Mouse (Mus musculus) neural tube, embryonic 13.5 days (tissue): ENCODE measurements at regions not wholly inside any gene's neighbourhood (a gene's known extent, or its start where the extent isn't known, plus 50 kb on each side); places are given as distances from the start of the nearest gene placed in this dataset.
A peak's percentile ranks its signal among the peaks of the same experiment; 100 is the strongest.

Source experiments
- ATAC-seq: fragments of 200-750 bp; cut with Nextera tagmentation; 2 replicates; pipeline ENCODE4 v1.8.0; 2017; ENCODE audit warnings: low read depth, mild to moderate bottlenecking, moderate TSS enrichment, moderate library complexity
- H3K27ac ChIP-seq: fragments of 300-500 bp; sonication (generic); replicated peaks from 2 replicates; pipeline ENCODE4 v1.5.1; 2015; ENCODE audit warnings: moderate library complexity, mild to moderate bottlenecking, inconsistent platforms
- H3K27me3 ChIP-seq: fragments of 300-500 bp; sonication (generic); 2 replicates; pipeline ENCODE4 v1.6.1; 2015; ENCODE audit warnings: mild to moderate bottlenecking, inconsistent platforms
- H3K36me3 ChIP-seq: fragments of 300-500 bp; sonication (generic); 2 replicates; pipeline ENCODE4 v1.6.1; 2015; ENCODE audit warnings: mild to moderate bottlenecking, inconsistent platforms
- H3K4me1 ChIP-seq: fragments of 300-500 bp; sonication (generic); replicated peaks from 2 replicates; pipeline ENCODE4 v1.6.1; 2015; ENCODE audit warnings: inconsistent platforms
- H3K4me2 ChIP-seq: fragments of 300-500 bp; sonication (generic); 2 replicates; pipeline ENCODE4 v1.6.1; 2015; ENCODE audit warnings: inconsistent platforms, mild to moderate bottlenecking, moderate library complexity
- H3K4me3 ChIP-seq: fragments of 300-500 bp; sonication (generic); 2 replicates; pipeline ENCODE4 v1.5.1; 2015; ENCODE audit warnings: mild to moderate bottlenecking, inconsistent platforms
- H3K9ac ChIP-seq: fragments of 300-500 bp; sonication (generic); 2 replicates; pipeline ENCODE4 v1.6.1; 2015; ENCODE audit warnings: moderate library complexity, mild to moderate bottlenecking, inconsistent platforms
- H3K9me3 ChIP-seq: fragments of 300-500 bp; sonication (generic); 2 replicates; pipeline ENCODE4 v1.6.1; 2016; ENCODE audit warnings: inconsistent platforms
- WGBS: fragments of 180-500 bp; shearing (Covaris S2); methylation state at CpG from one replicate; pipeline ENCODE4 v1.1.7; 2015; 5-methylcytosine and 5-hydroxymethylcytosine counted together

DNA sequence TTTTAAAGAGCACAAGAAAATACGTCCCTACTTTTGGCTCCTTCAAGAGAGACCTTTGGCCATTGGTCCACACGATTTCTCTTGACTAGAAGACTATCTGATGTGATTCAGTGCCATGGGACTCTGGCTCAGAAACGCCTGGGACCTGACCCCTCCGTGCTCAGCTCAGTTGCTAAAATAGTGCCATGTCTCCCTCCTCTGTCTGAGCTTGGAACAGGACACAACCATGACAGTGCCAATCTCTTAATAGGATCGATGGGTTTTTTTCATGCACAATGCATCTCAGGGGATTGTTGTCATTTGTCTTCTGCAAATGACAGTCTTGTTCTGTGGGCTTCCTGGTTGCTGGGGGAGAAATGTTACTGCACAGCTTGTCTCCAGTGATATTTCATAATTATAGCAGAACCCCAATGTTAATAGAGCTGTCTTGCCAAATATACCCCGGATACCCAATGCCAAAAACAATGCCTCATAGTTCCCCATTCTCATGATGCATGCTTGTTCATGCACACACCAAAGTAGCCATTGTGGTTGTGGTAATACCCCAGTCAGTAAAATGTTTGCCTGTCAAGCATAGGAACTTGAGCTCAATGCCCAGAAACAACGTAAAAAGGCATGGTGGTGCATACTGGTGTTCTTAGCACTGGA lies 216.7 kb upstream of the Ercc4 start:
- no peaks in the 10 kb centered on the region for H3K9me3 ChIP-seq
- H3K36me3 ChIP-seq = no peaks in the 10 kb centered on the region
- H3K4me2 ChIP-seq = no peak overlapping the region
- no peaks in the 10 kb centered on the region for H3K27me3 ChIP-seq
- ATAC-seq = no peak
- no peak overlapping the region for H3K4me3 ChIP-seq
- H3K27ac ChIP-seq = no peak overlapping the region
- H3K9ac ChIP-seq = no peak overlapping the region
- no peaks in the 10 kb centered on the region for H3K4me1 ChIP-seq
- WGBS = 85% methylated on average over 7 of the region's 7 CpGs

GRCm38 (mm10) chr16:12897267-12897666 lies 212.2 kb upstream of the Ercc4 start:
- no peak overlapping the region for H3K9ac ChIP-seq
- H3K4me1 ChIP-seq = peaks cover 4% of the 10 kb centered on the region; the same call in 1 of the 2 replicates
- H3K36me3 ChIP-seq = no peaks in the 10 kb centered on the region
- no peak overlapping the region for H3K4me3 ChIP-seq
- no peak overlapping the region for H3K27ac ChIP-seq
- no peak for ATAC-seq
- H3K27me3 ChIP-seq = no peaks in the 10 kb centered on the region
- H3K4me2 ChIP-seq = no peak overlapping the region
- WGBS = 79% methylated on average over 1 of the region's 1 CpGs
- H3K9me3 ChIP-seq = peaks cover 8% of the 10 kb centered on the region; the same call in 1 of the 2 replicates

GRCm38 (mm10) chr16:12900670-12901069 lies 208.8 kb upstream of the Ercc4 start:
- Histone ChIP-seq H3K9ac (no peak overlapping the region), H3K27me3 (no peaks in the 10 kb centered on the region), H3K9me3 (peaks cover 8% of the 10 kb centered on the region; the same call in 1 of the 2 replicates), H3K4me1 (peaks cover 4% of the 10 kb centered on the region; the same call in 1 of the 2 replicates), H3K4me3 (no peak overlapping the region), H3K27ac (0 out of 2 replicates have a peak overlapping the region, but pooled peaks have one; percentile 1), H3K4me2 (no peak overlapping the region), H3K36me3 (no peaks in the 10 kb centered on the region)
- no peak for ATAC-seq
- WGBS = 78% methylated on average over 8 of the region's 8 CpGs

GRCm38 (mm10) chr16:12901096-12901995 lies 208.1 kb upstream of the Ercc4 start:
- Histone ChIP-seq H3K4me1 (peaks cover 4% of the 10 kb centered on the region; the same call in 1 of the 2 replicates), H3K36me3 (no peaks in the 10 kb centered on the region), H3K9ac (no peak overlapping the region), H3K27ac (no peak overlapping the region), H3K4me2 (no peak overlapping the region), H3K4me3 (no peak overlapping the region), H3K9me3 (peaks cover 8% of the 10 kb centered on the region; the same call in 1 of the 2 replicates), H3K27me3 (no peaks in the 10 kb centered on the region)
- peak; percentile 69 for ATAC-seq
- 53% methylated on average over 9 of the region's 9 CpGs for WGBS

GRCm38 (mm10) chr16:12901996-12902319 lies 207.5 kb upstream of the Ercc4 start:
- no peak overlapping the region for H3K9ac ChIP-seq
- no peaks in the 10 kb centered on the region for H3K36me3 ChIP-seq
- H3K4me2 ChIP-seq = no peak overlapping the region
- peaks cover 8% of the 10 kb centered on the region; the same call in 1 of the 2 replicates for H3K9me3 ChIP-seq
- H3K27ac ChIP-seq = no peak overlapping the region
- no peak overlapping the region for H3K4me3 ChIP-seq
- ATAC-seq = peak; percentile 11; the same call in 1 of the 2 replicates
- H3K4me1 ChIP-seq = peaks cover 4% of the 10 kb centered on the region; the same call in 1 of the 2 replicates
- H3K27me3 ChIP-seq = no peaks in the 10 kb centered on the region

GRCm38 (mm10) chr16:12903161-12903560 lies 206.3 kb upstream of the Ercc4 start:
- H3K9ac ChIP-seq = no peak overlapping the region
- H3K9me3 ChIP-seq = peaks cover 8% of the 10 kb centered on the region; the same call in 1 of the 2 replicates
- H3K27me3 ChIP-seq = no peaks in the 10 kb centered on the region
- H3K36me3 ChIP-seq = no peaks in the 10 kb centered on the region
- no peak overlapping the region for H3K27ac ChIP-seq
- no peak overlapping the region for H3K4me2 ChIP-seq
- H3K4me3 ChIP-seq = no peak overlapping the region
- ATAC-seq = no peak
- 96% methylated on average over 2 of the region's 2 CpGs for WGBS
- peaks cover 4% of the 10 kb centered on the region; the same call in 1 of the 2 replicates for H3K4me1 ChIP-seq

GRCm38 (mm10) chr16:12904937-12905336 lies 204.5 kb upstream of the Ercc4 start:
- Histone ChIP-seq H3K27ac (no peak overlapping the region), H3K36me3 (no peaks in the 10 kb centered on the region), H3K9ac (no peak overlapping the region), H3K4me3 (no peak overlapping the region), H3K9me3 (no peaks in the 10 kb centered on the region), H3K27me3 (no peaks in the 10 kb centered on the region), H3K4me1 (peaks cover 4% of the 10 kb centered on the region; the same call in 1 of the 2 replicates), H3K4me2 (no peak overlapping the region)
- 66% methylated on average over 1 of the region's 1 CpGs for WGBS
- ATAC-seq = no peak

DNA sequence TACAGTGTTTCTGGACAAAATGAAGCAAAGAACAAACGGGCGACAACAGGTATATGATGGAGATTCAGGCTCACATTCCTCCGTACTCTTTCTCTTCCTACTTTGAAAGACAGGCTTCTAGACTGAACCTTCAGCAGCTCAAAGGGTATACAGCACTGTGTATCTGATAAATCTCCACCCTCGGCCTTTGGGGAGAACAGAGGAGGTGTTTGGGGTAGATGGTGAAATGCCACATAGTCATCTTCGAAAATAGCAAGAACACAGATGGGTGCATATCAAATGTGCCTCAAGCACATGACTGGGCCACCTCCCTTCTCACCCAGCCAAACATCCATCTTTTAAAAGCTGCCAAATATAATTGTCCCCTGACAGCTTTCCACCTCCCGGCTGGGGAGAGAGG lies 184.8 kb upstream of the Ercc4 start:
- ATAC-seq = no peak

DNA sequence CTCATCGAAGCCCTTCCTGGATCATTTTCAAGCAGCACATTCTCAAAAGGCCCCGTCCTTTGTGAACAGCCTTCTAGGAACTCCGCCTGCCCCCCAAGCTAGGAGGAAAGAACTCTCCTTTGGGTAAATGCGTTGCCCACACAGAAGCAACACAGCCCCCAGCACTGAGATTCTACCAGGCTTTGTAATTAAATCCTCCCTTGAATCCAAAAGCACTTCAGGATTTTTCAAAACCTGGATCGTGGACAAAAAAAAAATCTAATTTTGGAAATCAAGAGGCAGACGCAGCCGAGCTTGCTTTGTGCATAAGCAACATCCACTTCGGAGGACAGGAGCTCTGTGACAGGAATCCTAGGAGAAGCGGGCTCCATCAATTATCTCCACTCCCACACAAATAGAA lies 183.6 kb upstream of the Ercc4 start:
- H3K36me3 ChIP-seq = no peaks in the 10 kb centered on the region
- no peak overlapping the region for H3K27ac ChIP-seq
- no peaks in the 10 kb centered on the region for H3K4me1 ChIP-seq
- WGBS = 89% methylated on average over 9 of the region's 9 CpGs
- no peak overlapping the region for H3K9ac ChIP-seq
- no peaks in the 10 kb centered on the region for H3K27me3 ChIP-seq
- H3K4me3 ChIP-seq = no peak overlapping the region
- H3K4me2 ChIP-seq = no peak overlapping the region
- ATAC-seq = no peak
- H3K9me3 ChIP-seq = no peaks in the 10 kb centered on the region

More for the DNA sequence above, 184.8 kb upstream of the Ercc4 start:
- H3K4me2 ChIP-seq = no peak overlapping the region
- H3K9me3 ChIP-seq = no peaks in the 10 kb centered on the region
- no peak overlapping the region for H3K4me3 ChIP-seq
- no peaks in the 10 kb centered on the region for H3K27me3 ChIP-seq
- no peak overlapping the region for H3K9ac ChIP-seq
- H3K27ac ChIP-seq = no peak overlapping the region
- H3K4me1 ChIP-seq = no peaks in the 10 kb centered on the region
- H3K36me3 ChIP-seq = no peaks in the 10 kb centered on the region
- WGBS = 92% methylated on average over 6 of the region's 6 CpGs

DNA sequence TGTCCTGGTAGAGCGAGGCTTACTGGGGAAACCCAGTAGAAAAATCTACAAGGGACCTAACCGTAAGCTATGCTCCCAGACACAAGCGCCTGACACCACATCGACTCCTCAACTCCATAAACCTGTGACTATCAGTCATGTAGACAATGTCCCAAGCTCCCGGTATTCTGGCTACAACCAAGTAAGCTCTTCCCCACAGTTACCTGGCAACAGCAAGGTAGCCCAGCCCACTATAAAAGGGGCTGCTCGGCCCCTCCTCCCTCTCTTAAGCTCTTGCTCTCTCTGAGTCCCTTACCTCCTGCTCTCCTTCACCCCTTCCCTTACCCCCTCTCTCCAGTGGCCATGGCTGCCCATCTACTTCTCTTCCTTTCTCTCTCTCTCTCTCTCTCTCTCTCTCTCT lies 178.4 kb upstream of the Ercc4 start:
- H3K9ac ChIP-seq = no peak overlapping the region
- H3K4me2 ChIP-seq = no peak overlapping the region
- WGBS = 85% methylated on average over 6 of the region's 6 CpGs
- no peak overlapping the region for H3K4me3 ChIP-seq
- H3K36me3 ChIP-seq = no peaks in the 10 kb centered on the region
- H3K27ac ChIP-seq = no peak overlapping the region
- no peak for ATAC-seq
- no peaks in the 10 kb centered on the region for H3K27me3 ChIP-seq
- no peaks in the 10 kb centered on the region for H3K9me3 ChIP-seq
- no peaks in the 10 kb centered on the region for H3K4me1 ChIP-seq

- Histone ChIP-seq H3K9me3 (no peaks in the 10 kb centered on the region), H3K27ac (no peak overlapping the region), H3K4me2 (no peak overlapping the region), H3K4me1 (no peaks in the 10 kb centered on the region), H3K9ac (no peak overlapping the region), H3K36me3 (no peaks in the 10 kb centered on the region), H3K27me3 (no peaks in the 10 kb centered on the region), H3K4me3 (no peak overlapping the region)
- ATAC-seq = no peak
- 92% methylated on average over 3 of the region's 3 CpGs for WGBS
Observed at GRCm38 (mm10) chr16:12932959-12933358, 176.5 kb upstream of the Ercc4 start.

DNA sequence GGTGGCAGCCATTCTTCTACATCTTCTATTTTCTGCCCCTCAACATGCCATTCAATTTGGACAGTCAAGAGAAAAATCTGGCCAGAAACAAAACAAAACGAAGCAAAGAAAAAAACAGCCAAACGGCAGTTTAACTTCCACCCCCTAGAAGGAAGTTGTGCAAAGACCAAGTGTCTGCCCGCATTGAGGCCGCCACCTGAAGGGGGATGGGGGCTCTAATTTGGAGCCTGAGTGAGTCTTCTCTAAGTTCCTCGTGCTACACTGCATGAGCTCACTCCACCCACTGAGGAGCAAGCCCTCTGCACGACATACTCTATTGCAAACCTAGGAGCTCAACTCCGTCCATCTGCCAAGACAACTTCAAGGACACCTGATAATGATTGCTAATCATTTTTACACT lies 174.9 kb upstream of the Ercc4 start:
- 80% methylated on average over 7 of the region's 7 CpGs for WGBS
- H3K27me3 ChIP-seq = no peaks in the 10 kb centered on the region
- no peak overlapping the region for H3K4me3 ChIP-seq
- ATAC-seq = no peak
- no peak overlapping the region for H3K9ac ChIP-seq
- H3K27ac ChIP-seq = no peak overlapping the region
- no peak overlapping the region for H3K4me2 ChIP-seq
- H3K4me1 ChIP-seq = no peaks in the 10 kb centered on the region
- no peaks in the 10 kb centered on the region for H3K36me3 ChIP-seq
- no peaks in the 10 kb centered on the region for H3K9me3 ChIP-seq
